Mouse (Mus musculus): ENCODE data around the gene Gm20388. TPM values are rescaled to one million over a fixed set of nuclear protein-coding genes. Genes with fewer than 3 reads are reported as not detected.

The Gm20388 gene
- polyA plus RNA-seq, 1 experiment = 23.9 TPM

DNA sequence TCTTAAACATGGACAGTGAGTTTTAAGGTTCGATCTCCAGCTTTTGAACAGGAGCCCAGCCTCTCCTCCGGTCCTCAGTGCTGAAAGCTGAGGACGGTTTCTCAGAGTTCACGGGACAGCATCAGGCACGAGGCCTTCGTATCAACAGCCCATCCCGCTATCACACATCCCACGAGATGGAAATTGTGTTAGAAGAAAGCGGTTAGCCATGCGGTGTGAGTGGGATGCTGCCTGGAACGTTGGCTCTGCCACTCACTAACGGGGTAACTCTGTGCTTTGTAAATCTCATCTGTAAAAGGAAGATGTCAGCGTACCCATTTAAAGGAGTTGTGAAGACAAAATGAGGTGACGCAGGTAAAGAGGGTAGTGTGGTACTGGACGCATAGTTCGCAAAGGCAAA lies 3796.5 kb downstream of the Gm20388 start:
- Histone ChIP-seq H3K4me3 (ENCODE audit: insufficient read depth, low read length) (no peak overlapping the region), H3K27ac (ENCODE audit: insufficient read depth, low read length) (no peak overlapping the region), H3K4me1 (ENCODE audit: control insufficient read depth, insufficient read depth, low read length) (peaks cover 6% of the 10 kb centered on the region)
- TF ChIP-seq CTCF (IDR thresholded peaks at IDR 0.05; ENCODE audit: extremely low read depth, insufficient read depth, low read length) (no peak), POLR2A (IDR thresholded peaks at IDR 0.05; ENCODE audit: extremely low read depth, insufficient read depth, low read length) (no peak)

DNA sequence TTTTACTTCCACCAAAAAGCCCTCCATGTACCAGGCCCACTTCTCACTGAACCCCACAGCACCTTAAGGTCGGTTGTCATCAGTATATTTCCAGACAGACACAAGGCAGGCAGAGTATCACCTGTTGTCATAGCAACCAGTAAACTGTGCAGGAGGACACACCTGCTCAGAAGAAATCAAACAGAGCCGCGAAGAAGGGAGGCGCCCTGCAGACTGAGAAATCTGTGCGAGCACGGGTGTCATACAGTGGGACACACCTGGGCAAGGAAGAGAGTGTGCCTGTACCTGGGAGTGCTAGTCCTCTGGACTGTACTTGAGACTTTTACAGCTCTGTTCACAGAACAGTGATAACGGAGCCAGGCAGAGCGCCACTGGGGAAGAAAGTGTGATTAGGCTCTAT lies 3798.1 kb downstream of the Gm20388 start:
- Histone ChIP-seq H3K4me1 (ENCODE audit: control insufficient read depth, insufficient read depth, low read length) (peaks cover 6% of the 10 kb centered on the region), H3K27ac (ENCODE audit: insufficient read depth, low read length) (no peak overlapping the region), H3K4me3 (ENCODE audit: insufficient read depth, low read length) (no peak overlapping the region)
- TF ChIP-seq CTCF (IDR thresholded peaks at IDR 0.05; ENCODE audit: extremely low read depth, insufficient read depth, low read length) = no peak
- TF ChIP-seq POLR2A (IDR thresholded peaks at IDR 0.05; ENCODE audit: extremely low read depth, insufficient read depth, low read length) = no peak

DNA sequence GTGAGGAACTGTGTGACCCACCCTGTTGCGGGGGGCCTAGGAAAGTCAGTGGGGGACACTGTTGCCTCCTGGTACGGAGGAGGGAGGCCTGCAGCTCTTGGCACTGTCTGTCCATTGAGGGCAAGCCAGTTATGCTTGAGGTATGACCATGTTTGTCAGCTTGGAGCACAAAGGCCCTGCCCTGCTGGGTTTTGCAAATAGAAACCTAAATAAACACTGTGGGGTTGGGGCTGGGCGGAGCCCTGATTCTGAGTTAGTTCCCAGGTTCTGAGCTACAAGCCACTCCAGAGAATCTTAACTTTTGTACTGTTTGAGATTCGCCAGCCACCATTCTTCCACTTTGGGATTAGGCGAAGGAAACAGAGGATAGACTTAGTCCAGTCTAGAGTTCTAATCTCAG lies 3799.7 kb downstream of the Gm20388 start:
- peaks cover 4% of the 10 kb centered on the region for H3K4me1 ChIP-seq (ENCODE audit: control insufficient read depth, insufficient read depth, low read length)
- H3K4me3 ChIP-seq (ENCODE audit: insufficient read depth, low read length) = no peak overlapping the region
- H3K27ac ChIP-seq (ENCODE audit: insufficient read depth, low read length) = no peak overlapping the region
- TF ChIP-seq POLR2A (IDR thresholded peaks at IDR 0.05; ENCODE audit: extremely low read depth, insufficient read depth, low read length) = no peak
- TF ChIP-seq CTCF (IDR thresholded peaks at IDR 0.05; ENCODE audit: extremely low read depth, insufficient read depth, low read length) = no peak

DNA sequence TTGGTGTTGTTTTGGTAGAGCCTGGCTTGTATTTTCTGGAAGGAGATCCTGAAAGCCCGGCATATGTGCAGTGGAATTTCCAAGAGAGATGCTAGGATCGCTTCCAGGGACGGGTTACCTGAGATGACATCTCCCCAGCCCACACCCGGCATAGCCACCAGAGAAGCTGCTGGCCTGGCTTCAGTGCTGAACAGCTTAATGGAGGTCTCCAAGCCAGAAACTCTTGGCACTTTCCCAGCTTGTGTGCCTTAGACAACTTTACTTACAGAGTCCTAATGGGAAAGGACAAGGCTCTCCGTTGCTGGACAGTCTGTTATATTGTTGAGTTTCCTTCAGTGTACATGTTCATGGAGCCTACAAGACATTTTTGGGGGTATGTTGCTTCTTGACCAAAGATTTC lies 3803.8 kb downstream of the Gm20388 start:
- no peak overlapping the region for H3K4me3 ChIP-seq (ENCODE audit: insufficient read depth, low read length)
- no peak for TF ChIP-seq CTCF (IDR thresholded peaks at IDR 0.05; ENCODE audit: extremely low read depth, insufficient read depth, low read length)
- TF ChIP-seq POLR2A (IDR thresholded peaks at IDR 0.05; ENCODE audit: extremely low read depth, insufficient read depth, low read length) = no peak
- H3K27ac ChIP-seq (ENCODE audit: insufficient read depth, low read length) = no peak overlapping the region
- no peaks in the 10 kb centered on the region for H3K4me1 ChIP-seq (ENCODE audit: control insufficient read depth, insufficient read depth, low read length)

DNA sequence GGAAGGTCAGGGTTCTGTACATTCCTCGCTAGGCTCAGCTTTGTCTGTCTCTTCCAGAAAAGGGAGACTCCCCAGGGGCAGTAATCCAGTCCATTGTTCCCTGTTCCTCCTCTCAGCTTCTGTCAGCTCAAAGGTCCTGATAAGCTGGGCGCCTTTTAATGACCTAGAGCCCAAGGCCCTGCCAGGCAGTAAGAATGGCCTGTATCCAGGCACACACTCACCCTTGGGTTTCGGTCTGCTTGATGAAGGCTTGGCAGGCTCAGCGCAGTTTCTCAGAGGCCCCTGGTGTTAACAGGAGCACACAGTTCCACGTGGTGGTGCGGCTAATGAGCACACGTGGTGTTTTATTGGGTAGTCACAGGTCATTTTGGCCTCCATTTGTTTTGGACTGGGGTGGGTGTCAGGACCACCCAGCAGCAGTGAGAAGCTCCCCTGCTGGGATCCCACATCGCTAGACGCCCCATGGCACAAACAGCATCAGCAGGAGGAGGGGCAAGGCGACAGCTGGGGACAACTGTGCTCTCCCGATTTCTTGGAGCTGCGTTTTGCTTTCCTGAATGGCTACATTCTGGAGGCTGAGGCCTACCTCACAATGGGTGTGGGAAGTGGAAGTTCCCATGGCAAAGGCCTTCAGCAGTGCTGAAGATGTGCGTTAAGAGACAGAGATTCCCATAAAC lies 3805.4 kb downstream of the Gm20388 start:
- no peak overlapping the region for H3K27ac ChIP-seq (ENCODE audit: insufficient read depth, low read length)
- H3K4me1 ChIP-seq (ENCODE audit: control insufficient read depth, insufficient read depth, low read length) = peaks cover 5% of the 10 kb centered on the region
- no peak for TF ChIP-seq CTCF (IDR thresholded peaks at IDR 0.05; ENCODE audit: extremely low read depth, insufficient read depth, low read length)
- TF ChIP-seq POLR2A (IDR thresholded peaks at IDR 0.05; ENCODE audit: extremely low read depth, insufficient read depth, low read length) = no peak
- H3K4me3 ChIP-seq (ENCODE audit: insufficient read depth, low read length) = no peak overlapping the region

DNA sequence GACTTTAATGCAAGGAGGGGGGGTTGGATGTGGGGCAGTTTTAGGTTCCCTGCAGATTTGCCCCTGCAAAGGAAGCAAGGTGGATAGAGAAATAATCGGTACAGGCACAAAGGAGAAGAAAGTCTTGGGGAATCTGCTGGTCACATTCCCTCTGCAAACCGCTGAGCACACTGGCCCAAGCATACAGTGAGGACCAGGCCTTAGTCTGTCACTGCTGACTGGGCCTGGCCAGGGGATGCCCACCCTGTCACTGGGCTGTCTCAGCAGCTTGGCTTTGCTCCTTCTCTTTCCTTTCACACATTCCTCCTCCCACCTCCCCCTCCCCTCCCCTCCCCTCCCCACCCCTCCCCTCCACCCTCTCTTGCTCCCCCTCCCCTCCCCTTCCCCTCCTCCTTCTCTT lies 3806.5 kb downstream of the Gm20388 start:
- Histone ChIP-seq H3K4me3 (ENCODE audit: insufficient read depth, low read length) (no peak overlapping the region), H3K27ac (ENCODE audit: insufficient read depth, low read length) (no peak overlapping the region), H3K4me1 (ENCODE audit: control insufficient read depth, insufficient read depth, low read length) (peaks cover 5% of the 10 kb centered on the region)
- no peak for TF ChIP-seq CTCF (IDR thresholded peaks at IDR 0.05; ENCODE audit: extremely low read depth, insufficient read depth, low read length)
- no peak for TF ChIP-seq POLR2A (IDR thresholded peaks at IDR 0.05; ENCODE audit: extremely low read depth, insufficient read depth, low read length)

DNA sequence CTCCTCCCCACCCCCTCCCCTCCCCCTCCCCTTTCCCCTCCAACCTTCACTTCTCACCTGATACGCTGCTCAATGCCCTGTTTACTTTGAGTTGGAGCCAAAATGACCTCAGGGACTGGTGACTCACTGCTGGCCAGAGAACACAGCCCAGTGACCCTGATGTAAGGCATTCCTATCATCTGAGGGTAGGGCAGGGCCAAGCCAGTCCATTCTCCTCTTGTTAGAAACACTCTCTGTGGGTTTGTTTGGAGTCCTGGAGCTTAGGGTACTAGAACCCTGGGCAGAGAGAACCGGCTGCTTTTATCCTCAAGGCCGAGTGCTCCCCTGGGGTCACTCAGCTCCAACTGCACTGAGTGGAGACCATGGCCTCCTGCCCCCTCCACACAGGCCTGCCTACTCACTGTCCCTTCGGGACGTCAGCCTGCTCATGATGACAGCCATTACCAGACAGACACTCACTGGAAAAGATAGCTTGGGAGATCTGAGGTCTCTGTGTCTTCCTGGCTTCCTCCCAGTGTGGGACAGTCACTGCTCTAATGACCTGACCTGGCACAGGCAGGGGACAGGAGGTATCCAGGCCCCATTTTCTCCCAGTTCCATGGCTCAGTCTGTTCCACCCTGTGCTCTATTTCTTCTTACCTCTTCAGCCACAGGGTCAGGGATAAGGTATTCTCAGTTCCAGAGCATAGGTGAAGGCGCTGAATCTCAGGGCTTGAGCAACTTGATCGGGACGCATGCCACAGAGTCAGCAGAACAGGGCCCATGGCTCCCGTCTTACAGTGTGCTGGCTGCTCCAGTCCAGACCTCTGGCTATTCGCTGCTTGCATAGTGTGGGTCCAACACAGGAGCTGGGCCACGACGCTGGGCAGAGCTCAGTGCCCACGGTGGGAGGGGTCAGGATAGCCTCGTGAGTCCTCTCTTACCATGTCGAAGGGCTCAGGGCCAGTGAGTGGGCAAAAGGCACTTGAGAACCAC lies 3807.2 kb downstream of the Gm20388 start:
- Histone ChIP-seq H3K4me1 (ENCODE audit: control insufficient read depth, insufficient read depth, low read length) (peaks cover 5% of the 10 kb centered on the region), H3K27ac (ENCODE audit: insufficient read depth, low read length) (no peak overlapping the region), H3K4me3 (ENCODE audit: insufficient read depth, low read length) (no peak overlapping the region)
- TF ChIP-seq POLR2A (IDR thresholded peaks at IDR 0.05; ENCODE audit: extremely low read depth, insufficient read depth, low read length) (no peak), CTCF (IDR thresholded peaks at IDR 0.05; ENCODE audit: extremely low read depth, insufficient read depth, low read length) (no peak)

DNA sequence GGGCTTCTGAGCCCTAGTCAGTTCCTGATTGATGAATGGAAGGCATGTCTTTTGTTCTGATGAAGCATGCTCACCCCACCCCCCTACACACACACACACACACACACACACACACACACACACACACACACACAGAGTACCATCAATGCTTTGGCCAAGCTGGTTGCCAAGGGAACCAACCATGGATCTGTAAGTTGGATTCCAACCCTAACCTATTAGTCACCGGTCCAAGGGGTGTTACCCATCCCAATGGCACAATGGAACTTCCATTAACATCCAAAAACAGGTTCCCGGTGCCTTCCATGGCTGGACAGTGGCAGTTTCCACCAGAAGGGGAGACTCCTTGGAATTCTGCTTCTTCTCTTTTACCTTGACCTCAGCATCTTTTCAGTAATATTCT lies 3808.1 kb downstream of the Gm20388 start:
- Histone ChIP-seq H3K4me1 (ENCODE audit: control insufficient read depth, insufficient read depth, low read length) (peaks cover 5% of the 10 kb centered on the region), H3K4me3 (ENCODE audit: insufficient read depth, low read length) (no peak overlapping the region), H3K27ac (ENCODE audit: insufficient read depth, low read length) (no peak overlapping the region)
- no peak for TF ChIP-seq CTCF (IDR thresholded peaks at IDR 0.05; ENCODE audit: extremely low read depth, insufficient read depth, low read length)
- TF ChIP-seq POLR2A (IDR thresholded peaks at IDR 0.05; ENCODE audit: extremely low read depth, insufficient read depth, low read length) = no peak

DNA sequence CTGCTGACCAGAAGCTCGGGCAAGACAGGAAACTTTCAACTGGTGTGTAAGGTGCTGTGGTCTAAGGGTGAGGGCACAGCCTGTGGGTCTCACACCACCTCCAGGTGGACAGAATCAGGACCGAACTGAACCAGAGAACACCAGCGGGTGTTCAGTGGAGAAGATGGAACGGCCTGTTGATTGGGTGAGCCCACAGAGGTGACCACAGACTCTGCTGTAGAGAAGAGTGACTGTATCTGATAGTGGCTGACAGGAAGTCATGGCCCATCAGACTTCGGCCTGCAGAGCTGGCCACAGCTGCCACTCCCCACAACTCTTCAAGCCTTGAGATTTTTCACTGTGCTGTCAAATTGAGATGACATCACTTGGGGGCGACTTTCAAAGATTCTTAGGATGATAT lies 3808.6 kb downstream of the Gm20388 start:
- H3K4me1 ChIP-seq (ENCODE audit: control insufficient read depth, insufficient read depth, low read length) = peaks cover 5% of the 10 kb centered on the region

More for the DNA sequence above, 3808.6 kb downstream of the Gm20388 start:
- TF ChIP-seq POLR2A (IDR thresholded peaks at IDR 0.05; ENCODE audit: extremely low read depth, insufficient read depth, low read length) (no peak), CTCF (IDR thresholded peaks at IDR 0.05; ENCODE audit: extremely low read depth, insufficient read depth, low read length) (no peak)
- Histone ChIP-seq H3K4me3 (ENCODE audit: insufficient read depth, low read length) (no peak overlapping the region), H3K27ac (ENCODE audit: insufficient read depth, low read length) (no peak overlapping the region)

Measured in cortical plate, adult 2 months (tissue).